Mouse (Mus musculus): Measurements from ENCODE around the gene Rybp. TPM values are rescaled to one million over a fixed set of nuclear protein-coding genes. Genes with fewer than 3 reads are reported as not detected.

Rybp gene
- polyA plus RNA-seq, 1 experiment from 2014 or later: 18.8 TPM

DNA sequence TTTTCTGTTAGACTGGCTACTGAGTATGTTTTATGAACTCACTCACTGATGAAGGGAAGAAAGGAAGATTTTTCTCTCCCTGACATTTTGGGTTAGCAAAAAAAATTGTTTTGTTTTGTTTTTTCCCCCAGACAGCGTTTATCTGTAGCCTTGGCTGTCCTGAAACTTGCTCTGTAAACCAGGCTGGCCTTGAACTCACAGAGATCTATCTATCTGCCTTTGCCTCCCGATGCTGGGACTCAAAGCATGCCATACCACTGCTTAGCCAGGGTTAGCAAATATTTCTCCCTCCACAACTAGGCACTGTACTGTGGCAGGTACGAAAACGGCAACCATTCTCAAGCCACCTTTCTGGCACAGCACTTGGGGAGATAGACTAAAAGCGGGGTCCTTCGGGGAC lies 63.4 kb downstream of the Rybp start:
- H3K27ac ChIP-seq: no peak overlapping the region

GRCm38 (mm10) chr6:100223435-100223834 lies 63.9 kb downstream of the Rybp start:
- no peak overlapping the region for H3K4me2 ChIP-seq (ENCODE audit: low read length)
- ATAC-seq (replicated peaks; ENCODE audit: low FRiP score, low read depth) (no peak), DNase-seq (ENCODE audit: low spot score) (no peak)
- H3K36me3 ChIP-seq (ENCODE audit: insufficient read depth, low read length): no peaks in the 10 kb centered on the region
- no peak overlapping the region for H3K9ac ChIP-seq (ENCODE audit: low read depth, low read length)
- peaks cover 5% of the 10 kb centered on the region for H3K4me1 ChIP-seq (replicated peaks; ENCODE audit: insufficient read depth, low read length)
- 91% methylated on average over 10 of the region's 10 CpGs for WGBS
- H3K4me3 ChIP-seq (replicated peaks; ENCODE audit: low read depth, low read length): no peak overlapping the region
- no peak overlapping the region for H3K27ac ChIP-seq
- H3K27me3 ChIP-seq (ENCODE audit: insufficient read depth, low read length): no peaks in the 10 kb centered on the region
- no peak for TF ChIP-seq CTCF (IDR thresholded peaks at IDR 0.05; ENCODE audit: low read depth)
- no peaks in the 10 kb centered on the region for H3K9me3 ChIP-seq (replicated peaks; ENCODE audit: low read length)

More for the DNA sequence above, 63.4 kb downstream of the Rybp start:
- no peak for TF ChIP-seq CTCF (IDR thresholded peaks at IDR 0.05; ENCODE audit: low read depth)
- no peak for DNase-seq (ENCODE audit: low spot score)
- H3K4me3 ChIP-seq (replicated peaks; ENCODE audit: low read depth, low read length): no peak overlapping the region
- 90% methylated on average over 6 of the region's 6 CpGs for WGBS
- H3K4me1 ChIP-seq (replicated peaks; ENCODE audit: insufficient read depth, low read length): peaks cover 1% of the 10 kb centered on the region
- H3K9me3 ChIP-seq (replicated peaks; ENCODE audit: low read length): no peaks in the 10 kb centered on the region
- H3K27me3 ChIP-seq (ENCODE audit: insufficient read depth, low read length): no peaks in the 10 kb centered on the region
- H3K36me3 ChIP-seq (ENCODE audit: insufficient read depth, low read length): no peaks in the 10 kb centered on the region
- ATAC-seq (replicated peaks; ENCODE audit: low FRiP score, low read depth): no peak
- no peak overlapping the region for H3K9ac ChIP-seq (ENCODE audit: low read depth, low read length)
- no peak overlapping the region for H3K4me2 ChIP-seq (ENCODE audit: low read length)

- WGBS: 83% methylated on average over 5 of the region's 5 CpGs
- no peak for TF ChIP-seq CTCF (IDR thresholded peaks at IDR 0.05; ENCODE audit: low read depth)
- H3K4me2 ChIP-seq (ENCODE audit: low read length): no peak overlapping the region
Observed at GRCm38 (mm10) chr6:100222927-100223326, 64.4 kb downstream of the Rybp start.

DNA sequence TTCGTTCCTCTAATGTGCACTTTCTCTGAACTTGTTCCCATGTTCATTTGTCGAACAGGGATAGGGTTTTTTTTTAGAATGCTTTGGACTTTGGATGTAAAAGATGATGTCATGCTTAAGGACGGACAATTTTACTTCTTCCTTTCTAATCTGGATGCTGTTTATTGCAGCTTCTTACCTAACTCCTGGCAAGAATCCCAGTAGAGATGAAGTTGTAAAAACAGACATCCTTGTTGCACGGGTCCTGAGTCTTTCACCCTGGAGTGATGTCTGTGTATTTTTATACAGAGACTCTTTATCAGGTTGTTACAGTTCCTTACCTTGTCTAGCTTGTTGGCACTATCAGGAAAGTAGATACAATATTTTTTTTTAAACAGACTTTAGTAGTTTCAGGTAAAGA lies 65.5 kb downstream of the Rybp start:
- no peaks in the 10 kb centered on the region for H3K36me3 ChIP-seq (ENCODE audit: insufficient read depth, low read length)
- H3K4me1 ChIP-seq (replicated peaks; ENCODE audit: insufficient read depth, low read length): peaks cover 5% of the 10 kb centered on the region
- no peak for TF ChIP-seq CTCF (IDR thresholded peaks at IDR 0.05; ENCODE audit: low read depth)
- 40% methylated on average over 4 of the region's 4 CpGs for WGBS
- no peak overlapping the region for H3K9ac ChIP-seq (ENCODE audit: low read depth, low read length)
- no peak for ATAC-seq (replicated peaks; ENCODE audit: low FRiP score, low read depth)
- H3K27ac ChIP-seq: no peak overlapping the region
- no peaks in the 10 kb centered on the region for H3K27me3 ChIP-seq (ENCODE audit: insufficient read depth, low read length)
- no peak overlapping the region for H3K4me3 ChIP-seq (replicated peaks; ENCODE audit: low read depth, low read length)
- H3K9me3 ChIP-seq (replicated peaks; ENCODE audit: low read length): no peaks in the 10 kb centered on the region
- no peak overlapping the region for H3K4me2 ChIP-seq (ENCODE audit: low read length)
- no peak for DNase-seq (ENCODE audit: low spot score)

More at GRCm38 (mm10) chr6:100222927-100223326, 64.4 kb downstream of the Rybp start:
- H3K36me3 ChIP-seq (ENCODE audit: insufficient read depth, low read length): no peaks in the 10 kb centered on the region
- no peak overlapping the region for H3K4me3 ChIP-seq (replicated peaks; ENCODE audit: low read depth, low read length)
- ATAC-seq (replicated peaks; ENCODE audit: low FRiP score, low read depth): no peak
- H3K27me3 ChIP-seq (ENCODE audit: insufficient read depth, low read length): no peaks in the 10 kb centered on the region
- peaks cover 5% of the 10 kb centered on the region for H3K4me1 ChIP-seq (replicated peaks; ENCODE audit: insufficient read depth, low read length)
- no peak for DNase-seq (ENCODE audit: low spot score)
- H3K9ac ChIP-seq (ENCODE audit: low read depth, low read length): no peak overlapping the region
- H3K9me3 ChIP-seq (replicated peaks; ENCODE audit: low read length): no peaks in the 10 kb centered on the region
- H3K27ac ChIP-seq: no peak overlapping the region

GRCm38 (mm10) chr6:100220917-100221560 lies 66.2 kb downstream of the Rybp start:
- no peaks in the 10 kb centered on the region for H3K27me3 ChIP-seq (ENCODE audit: insufficient read depth, low read length)
- H3K9me3 ChIP-seq (replicated peaks; ENCODE audit: low read length): no peaks in the 10 kb centered on the region
- ATAC-seq (replicated peaks; ENCODE audit: low FRiP score, low read depth) (no peak), DNase-seq (ENCODE audit: low spot score) (no peak)
- no peak overlapping the region for H3K9ac ChIP-seq (ENCODE audit: low read depth, low read length)
- no peaks in the 10 kb centered on the region for H3K36me3 ChIP-seq (ENCODE audit: insufficient read depth, low read length)
- no peak overlapping the region for H3K4me2 ChIP-seq (ENCODE audit: low read length)
- H3K4me1 ChIP-seq (replicated peaks; ENCODE audit: insufficient read depth, low read length): peaks cover 5% of the 10 kb centered on the region
- H3K27ac ChIP-seq: no peak overlapping the region
- WGBS: 41% methylated on average over 14 of the region's 14 CpGs
- no peak for TF ChIP-seq CTCF (IDR thresholded peaks at IDR 0.05; ENCODE audit: low read depth)
- no peak overlapping the region for H3K4me3 ChIP-seq (replicated peaks; ENCODE audit: low read depth, low read length)

DNA sequence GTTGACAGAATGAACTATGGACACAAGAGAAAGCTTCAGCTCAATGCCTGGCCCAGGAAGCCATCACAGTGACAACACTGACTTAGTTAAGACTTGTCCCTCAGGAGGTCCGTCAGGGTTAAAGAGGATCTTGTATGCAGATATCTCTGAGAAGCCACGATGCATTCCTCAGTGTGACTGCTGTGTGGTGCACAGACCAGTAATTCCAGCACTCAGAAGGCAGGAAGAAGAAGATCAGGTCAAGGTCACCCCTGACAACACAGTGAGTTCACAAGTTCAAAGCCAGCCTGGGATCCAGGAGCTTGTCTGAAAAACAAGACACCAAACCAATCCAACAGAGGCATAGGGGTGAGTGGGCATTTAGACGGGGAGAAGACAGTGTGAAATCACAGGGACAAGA lies 67.3 kb downstream of the Rybp start:
- no peak for TF ChIP-seq CTCF (IDR thresholded peaks at IDR 0.05; ENCODE audit: low read depth)
- 78% methylated on average over 3 of the region's 3 CpGs for WGBS
- no peak overlapping the region for H3K4me3 ChIP-seq (replicated peaks; ENCODE audit: low read depth, low read length)

More for the DNA sequence above, 67.3 kb downstream of the Rybp start:
- Histone ChIP-seq H3K9ac (ENCODE audit: low read depth, low read length) (no peak overlapping the region), H3K27ac (no peak overlapping the region), H3K9me3 (replicated peaks; ENCODE audit: low read length) (no peaks in the 10 kb centered on the region), H3K4me2 (ENCODE audit: low read length) (no peak overlapping the region), H3K4me1 (replicated peaks; ENCODE audit: insufficient read depth, low read length) (peaks cover 14% of the 10 kb centered on the region), H3K36me3 (ENCODE audit: insufficient read depth, low read length) (no peaks in the 10 kb centered on the region), H3K27me3 (ENCODE audit: insufficient read depth, low read length) (no peaks in the 10 kb centered on the region)
- DNase-seq (ENCODE audit: low spot score) (no peak), ATAC-seq (replicated peaks; ENCODE audit: low FRiP score, low read depth) (no peak)

All from kidney, postnatal 0 days (tissue).